Mouse (Mus musculus) olfactory bulb, adult 2 months (tissue): ENCODE data around the gene Mad2l2.

Experiments
- CTCF ChIP-seq: fragments of 200-500 bp; IDR thresholded peaks from 2 replicates; pipeline ENCODE4 v1.5.1; 2012; ENCODE audit warnings: low read depth, mild to moderate bottlenecking, low read length, moderate library complexity; ENCODE audit not compliant: insufficient read depth
- POLR2A ChIP-seq: fragments of 200-500 bp; IDR thresholded peaks from 2 replicates; pipeline ENCODE4 v1.6.1; 2012; ENCODE audit warnings: mild to moderate bottlenecking, low read depth, low read length, moderate library complexity; ENCODE audit not compliant: insufficient read depth

- TF ChIP-seq POLR2A (no peak), CTCF (no peak)
Observed at GRCm38 (mm10) chr4:148173811-148174494, 43.8 kb downstream of the Mad2l2 start.
